Mouse (Mus musculus) CD4-positive, CD25-positive, alpha-beta regulatory T cell, adult 4 months (primary cell): ENCODE results near the gene Wbp1l. TPM values are rescaled to one million over a fixed set of nuclear protein-coding genes. Genes with fewer than 3 reads are reported as not detected.

Source experiments
- ATAC-seq: one replicate; pipeline ENCODE4 v1.8.0; 2017
- polyA plus RNA-seq, 2 experiments: library from polyadenylated mRNA; unstranded; fragments of 100-300 nt; shearing (Covaris generic); gene quantifications; one replicate each; pipeline ENCODE4 v1.2.1; 2017

Wbp1l gene
- polyA plus RNA-seq, 2 experiments from 2014 or later = 19.2 to 20.8 TPM

DNA sequence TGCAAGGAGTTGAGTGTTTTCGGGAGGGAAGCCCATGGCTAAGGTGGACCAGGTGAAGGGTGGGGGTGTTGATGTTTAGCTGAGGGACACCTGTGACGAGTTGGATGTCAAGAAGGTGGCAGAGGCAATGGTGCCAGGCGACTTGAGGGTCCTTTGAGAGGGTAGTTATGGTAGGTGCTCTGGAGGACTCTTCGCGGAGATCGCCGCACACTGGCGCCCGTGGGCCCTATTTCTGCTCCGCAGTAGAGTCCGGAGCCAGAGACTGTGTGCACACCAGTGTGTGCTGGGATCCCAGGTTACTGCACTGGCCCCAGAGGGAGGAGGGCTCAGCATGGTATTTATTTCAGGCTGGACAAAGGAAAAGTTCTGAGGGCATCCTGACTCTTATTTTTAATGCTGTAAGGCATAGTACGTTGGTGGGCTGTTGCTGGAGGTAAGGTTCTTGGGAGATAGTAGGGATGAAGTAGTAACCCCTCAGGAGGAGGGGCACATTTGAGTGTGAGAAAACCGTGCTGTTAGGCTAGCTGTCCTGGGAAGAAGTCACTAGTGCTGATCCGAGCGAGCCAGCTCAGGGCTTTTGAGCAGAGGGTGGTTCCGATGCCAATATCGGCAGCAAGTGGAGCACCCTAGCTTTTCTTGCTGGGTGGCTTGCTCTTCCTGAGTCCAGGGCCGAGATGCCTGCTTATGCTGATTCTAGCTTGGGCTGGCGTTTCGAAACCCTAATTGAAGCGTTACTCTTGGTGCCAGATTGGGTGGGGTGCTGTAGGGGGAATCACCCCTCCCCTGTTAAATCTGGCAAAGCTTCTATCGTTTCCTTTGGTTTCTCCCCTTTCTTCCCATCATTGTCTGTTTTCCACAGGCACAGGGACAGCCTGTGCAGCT, 732 bp downstream of the Wbp1l start:
- no peak for ATAC-seq

DNA sequence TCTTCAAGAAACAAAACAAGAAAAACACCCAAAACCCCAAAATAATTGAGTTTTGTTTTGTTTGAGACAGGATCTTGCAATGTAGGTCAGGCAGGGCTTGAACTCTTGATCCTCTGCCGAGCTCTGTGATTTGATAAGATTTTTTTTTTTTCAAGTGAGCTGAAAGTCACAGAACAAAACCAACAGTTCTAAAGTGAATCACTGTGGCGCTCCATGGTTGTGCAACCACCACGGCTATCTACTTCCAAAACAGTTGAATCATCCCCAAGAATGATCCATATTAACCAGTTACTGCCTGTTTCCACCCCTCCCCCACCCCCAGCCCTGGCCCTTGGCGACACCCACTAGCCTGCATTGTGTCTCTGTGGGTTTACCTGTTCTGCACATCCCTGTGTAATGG, 1.5 kb downstream of the Wbp1l start:
- ATAC-seq = no peak

DNA sequence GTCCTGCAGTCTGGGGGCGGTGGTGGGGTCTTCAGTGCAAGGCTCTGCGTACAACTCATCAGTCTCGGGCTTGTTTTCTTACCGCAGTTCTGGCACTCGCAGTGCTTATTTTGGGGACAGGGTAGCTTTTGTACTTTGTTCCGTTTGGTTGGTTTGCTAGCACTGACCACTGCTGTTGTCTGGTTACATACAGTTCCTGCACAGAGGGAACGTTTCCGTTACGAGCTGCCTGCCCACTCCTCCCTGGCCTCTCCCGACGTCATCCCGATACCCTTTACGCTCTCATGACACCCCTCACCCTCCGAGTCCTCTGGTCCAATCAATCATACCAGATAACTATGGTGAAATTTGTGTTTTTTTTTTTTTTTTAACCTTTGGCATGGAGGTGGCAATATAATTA, 2.6 kb downstream of the Wbp1l start:
- no peak for ATAC-seq

DNA sequence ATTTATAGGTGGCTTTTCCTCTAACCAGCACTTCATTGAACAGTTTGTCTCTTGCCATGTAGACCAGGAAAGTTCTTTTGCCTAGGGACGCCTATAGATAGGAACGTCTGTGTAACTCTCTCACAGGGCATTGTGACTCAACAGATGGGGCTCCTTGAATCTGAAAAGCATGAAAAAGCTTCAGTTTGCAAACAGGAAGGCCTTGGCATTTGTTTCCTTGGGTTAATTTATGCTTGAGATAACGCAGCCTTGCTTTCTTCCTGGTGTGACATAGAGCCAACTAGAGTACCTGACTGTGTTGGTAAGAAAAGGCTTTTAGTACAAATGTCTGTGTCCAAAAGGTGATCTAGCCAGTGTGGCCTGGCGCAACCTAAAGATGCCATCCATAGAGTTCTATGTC, 3.5 kb downstream of the Wbp1l start:
- no peak for ATAC-seq

DNA sequence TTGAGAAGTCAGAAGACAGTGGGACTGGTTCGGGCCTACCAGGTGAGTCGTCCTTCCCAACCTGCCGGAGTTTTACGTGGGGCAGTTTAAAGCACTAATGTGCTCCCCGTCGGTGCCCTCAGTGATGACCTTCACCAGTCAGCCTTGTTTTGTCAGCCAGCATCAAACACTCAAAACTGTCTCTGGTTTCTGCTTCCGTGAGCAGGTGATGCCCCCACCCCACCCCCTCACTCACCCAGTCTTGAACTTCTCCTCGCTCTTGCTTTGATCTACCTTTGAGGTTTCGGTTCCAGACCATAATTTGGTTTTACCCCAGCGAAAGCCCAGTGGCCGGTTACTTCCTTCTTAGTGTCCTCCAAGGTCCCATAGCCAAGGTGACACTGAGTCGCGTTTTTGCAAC, 7.8 kb downstream of the Wbp1l start:
- ATAC-seq = peak; percentile 76

DNA sequence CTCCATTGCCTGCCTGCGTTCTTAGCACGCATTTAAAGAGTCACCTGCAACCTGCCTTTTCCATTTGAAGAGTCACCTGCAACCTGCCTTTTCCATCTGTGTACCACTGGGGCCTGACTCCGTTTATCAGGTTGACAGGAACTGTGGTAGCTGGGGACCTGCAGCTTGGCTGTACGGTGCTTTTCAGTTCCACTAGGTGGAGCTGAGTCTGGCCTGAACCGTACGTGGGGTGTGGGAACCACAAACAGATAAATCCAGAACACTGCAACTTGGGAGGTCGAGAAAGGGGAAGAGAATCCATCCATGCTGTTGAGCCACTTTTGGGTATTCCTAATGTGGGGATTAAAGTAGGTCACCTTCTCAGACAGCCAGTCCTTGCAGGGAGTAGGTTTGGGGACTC, 8.5 kb downstream of the Wbp1l start:
- peak; percentile 66 for ATAC-seq

DNA sequence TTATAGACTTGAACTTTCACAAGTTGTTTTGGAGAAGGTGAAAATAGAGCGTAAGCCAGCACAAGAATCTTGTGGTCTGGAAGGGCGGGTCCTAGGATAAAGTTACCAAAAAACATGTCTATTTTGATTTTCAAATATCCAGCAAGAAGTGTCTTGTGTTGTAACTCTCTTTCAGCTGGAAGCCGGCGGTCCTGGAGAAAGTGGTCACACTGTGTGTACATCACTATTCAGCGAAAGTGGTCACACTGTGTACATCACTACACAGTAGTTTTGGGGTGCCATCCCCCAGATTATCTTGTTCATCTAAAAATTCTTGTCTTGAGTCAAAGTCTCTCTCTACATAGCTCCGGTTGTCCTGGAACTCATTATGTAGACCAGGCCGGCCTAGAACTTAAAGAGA, 9.3 kb downstream of the Wbp1l start:
- no peak for ATAC-seq

DNA sequence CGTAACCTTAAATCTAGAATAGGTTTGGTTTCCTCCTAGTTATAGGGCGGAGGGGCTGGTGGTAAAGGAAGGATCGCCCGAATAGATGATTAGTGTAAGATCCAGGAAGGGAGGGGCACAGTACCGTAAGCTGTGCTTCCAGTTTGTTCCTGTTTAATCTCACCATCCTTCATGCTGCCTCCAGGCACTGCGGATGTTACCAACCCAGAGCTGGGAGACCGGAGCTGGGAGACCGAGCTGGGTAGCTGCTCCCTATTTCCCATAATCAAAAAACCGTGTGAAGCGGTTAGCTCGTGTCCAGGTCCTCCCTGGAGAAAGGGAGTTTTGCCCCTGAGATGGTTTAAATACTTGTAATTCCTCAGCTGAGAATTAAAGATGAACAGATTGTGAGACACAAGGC, 17.5 kb downstream of the Wbp1l start:
- ATAC-seq = no peak

DNA sequence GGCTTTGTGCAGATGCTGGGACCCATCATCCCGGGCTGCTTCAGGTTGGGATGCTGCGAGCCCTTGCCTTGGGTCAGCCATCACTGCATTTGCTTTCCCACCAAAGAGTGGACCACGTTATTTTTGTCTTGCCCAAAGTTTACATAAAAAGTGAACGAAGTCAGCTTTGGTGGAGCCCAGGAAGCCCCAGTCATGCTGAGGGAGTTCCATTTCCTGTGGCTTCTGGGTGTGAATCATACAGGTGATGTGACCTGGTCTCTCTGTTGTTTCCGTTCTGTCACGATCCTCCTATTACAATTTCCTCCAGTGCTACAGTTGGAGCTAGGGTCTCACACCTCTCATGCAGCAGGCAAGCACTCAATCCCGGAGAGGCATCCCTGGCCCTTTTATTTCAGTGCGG, 18.5 kb downstream of the Wbp1l start:
- ATAC-seq = peak; percentile 40

DNA sequence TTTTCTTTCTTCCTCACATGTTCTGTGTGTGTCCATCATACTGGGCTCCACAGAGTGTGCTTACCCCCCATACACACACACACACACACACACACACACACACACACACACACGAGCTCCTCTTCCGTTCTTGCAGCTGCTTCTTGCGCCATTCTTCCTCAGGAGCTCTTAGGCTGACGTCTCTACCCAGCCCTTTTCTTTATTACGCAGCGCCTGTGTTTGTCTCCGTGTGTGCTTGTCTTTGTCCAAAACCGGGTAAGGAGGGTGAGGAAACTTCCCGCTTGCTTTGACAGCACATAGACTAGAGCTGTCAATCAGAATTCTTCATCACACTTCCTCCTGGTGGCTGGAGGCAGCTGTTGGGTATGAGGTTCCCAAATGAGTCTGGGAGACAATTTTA, 19.4 kb downstream of the Wbp1l start:
- no peak for ATAC-seq

DNA sequence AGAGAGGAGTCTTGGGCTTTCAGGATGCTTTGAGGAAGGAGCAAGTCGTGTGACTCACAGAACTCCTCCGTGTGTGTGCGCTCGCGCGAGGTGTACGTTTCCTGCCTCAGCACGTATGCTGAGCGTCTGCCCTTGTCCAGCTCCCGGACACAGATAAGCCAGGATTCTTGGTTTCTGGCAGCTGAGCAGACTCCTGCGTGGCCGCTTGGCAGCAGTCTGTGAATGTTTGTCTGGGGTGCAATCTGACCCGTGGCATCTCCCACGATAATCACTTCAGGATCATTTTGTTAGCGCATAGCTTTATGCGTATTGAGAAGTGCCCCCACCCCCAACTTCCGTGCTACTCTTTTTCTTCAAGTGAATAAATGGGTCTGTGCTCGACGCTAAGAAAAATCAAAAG, 20.1 kb downstream of the Wbp1l start:
- ATAC-seq = no peak

DNA sequence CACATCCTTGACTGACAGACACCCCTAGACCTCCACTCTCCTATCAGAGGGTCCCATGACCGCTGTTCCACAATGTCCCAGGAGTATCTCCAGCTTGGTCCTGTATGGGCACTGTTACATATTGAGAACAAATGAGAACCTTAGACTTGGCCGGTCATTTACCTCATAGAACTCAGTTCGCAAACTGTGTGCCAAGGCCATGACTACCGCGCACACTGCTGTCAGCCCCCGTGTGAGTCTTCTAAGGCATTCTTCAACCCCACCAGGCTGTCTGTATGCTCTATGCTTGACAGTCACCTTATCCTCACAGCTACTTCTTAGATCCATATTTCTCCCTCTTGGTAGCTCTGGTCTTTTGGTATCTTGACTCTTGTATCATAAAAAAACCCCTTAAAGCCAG, 20.6 kb downstream of the Wbp1l start:
- ATAC-seq = no peak

DNA sequence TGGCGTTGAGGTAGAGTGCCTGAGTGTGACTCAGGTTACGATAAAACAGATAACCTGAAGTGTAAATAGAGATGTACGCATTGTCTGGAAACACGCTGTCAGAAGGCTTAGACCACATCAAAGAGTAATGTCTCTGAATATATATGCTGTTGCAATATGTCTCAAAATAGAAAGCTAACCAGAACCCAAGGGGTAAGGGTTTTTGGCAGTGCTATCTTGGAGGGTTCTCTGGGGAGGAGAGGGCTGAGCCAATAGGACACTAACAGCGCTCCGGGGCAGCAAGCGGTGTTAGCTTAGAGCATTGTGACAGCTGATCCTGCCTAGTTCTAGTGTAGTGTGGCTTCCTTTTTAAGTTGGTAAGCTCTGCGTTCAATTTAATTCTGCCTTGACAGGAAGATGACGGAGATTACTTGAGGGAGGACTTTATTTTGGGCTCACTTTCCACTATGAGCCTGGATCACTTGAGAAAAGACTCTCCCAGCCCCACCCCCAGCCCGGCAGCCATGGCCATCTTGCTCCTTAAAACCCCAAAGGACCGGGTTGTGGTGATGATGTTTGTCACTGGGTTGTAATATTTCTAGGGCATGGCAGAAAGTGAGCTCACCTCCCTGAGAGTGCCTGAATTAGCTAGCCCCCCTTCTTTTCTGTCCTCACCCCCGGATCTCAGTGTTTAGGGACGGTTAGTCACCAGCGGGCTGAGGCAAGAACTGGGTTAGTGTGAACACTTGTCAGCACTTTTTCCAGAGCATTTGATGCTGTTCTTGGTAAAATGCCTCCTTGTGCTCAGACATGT, 21.3 kb downstream of the Wbp1l start:
- ATAC-seq = peak; percentile 85

DNA sequence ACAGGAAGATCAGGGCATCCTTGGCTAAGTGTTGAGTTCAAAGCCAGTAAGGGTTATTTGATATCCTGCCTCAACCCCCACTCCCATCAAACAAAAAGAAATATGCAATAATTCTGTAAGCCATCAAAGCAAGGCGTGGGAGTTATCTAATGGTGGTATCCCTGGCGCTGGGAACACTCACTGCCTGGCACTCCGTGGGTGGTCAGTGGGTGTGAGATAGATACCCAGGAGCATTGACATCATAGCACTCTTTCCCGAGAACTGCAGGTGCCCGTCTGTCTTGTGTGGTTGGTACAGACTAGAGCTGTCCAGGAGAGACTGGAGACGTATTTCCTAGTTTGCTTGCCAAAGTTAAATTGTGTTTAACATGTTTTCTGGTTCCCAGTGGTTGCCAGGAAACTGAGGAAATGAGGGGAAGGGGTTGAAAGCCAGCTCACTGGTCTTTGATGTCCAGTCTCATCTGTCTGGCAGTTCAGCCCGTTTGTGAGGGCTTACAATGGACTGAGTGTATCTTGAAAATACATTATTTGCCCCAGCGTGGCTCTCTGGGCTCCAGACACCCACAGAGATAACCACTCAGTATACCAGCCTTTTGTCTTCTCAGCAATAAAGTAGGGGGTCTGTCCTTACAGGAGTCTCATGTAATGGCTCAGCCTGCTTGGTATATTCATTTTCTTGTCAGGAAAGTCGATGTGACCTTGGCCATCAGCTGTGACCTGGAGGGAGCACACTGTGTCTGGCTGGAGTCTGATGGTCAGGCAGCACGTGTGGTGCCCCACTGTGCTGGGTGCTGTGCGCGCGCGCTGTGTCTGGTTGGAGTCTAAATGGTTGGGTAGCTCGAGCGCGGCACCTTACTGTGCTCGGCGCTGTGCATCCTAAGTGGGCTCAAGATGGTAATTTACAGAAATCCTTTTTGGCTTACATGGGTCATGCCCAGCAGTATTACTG, 22.6 kb downstream of the Wbp1l start:
- no peak for ATAC-seq

DNA sequence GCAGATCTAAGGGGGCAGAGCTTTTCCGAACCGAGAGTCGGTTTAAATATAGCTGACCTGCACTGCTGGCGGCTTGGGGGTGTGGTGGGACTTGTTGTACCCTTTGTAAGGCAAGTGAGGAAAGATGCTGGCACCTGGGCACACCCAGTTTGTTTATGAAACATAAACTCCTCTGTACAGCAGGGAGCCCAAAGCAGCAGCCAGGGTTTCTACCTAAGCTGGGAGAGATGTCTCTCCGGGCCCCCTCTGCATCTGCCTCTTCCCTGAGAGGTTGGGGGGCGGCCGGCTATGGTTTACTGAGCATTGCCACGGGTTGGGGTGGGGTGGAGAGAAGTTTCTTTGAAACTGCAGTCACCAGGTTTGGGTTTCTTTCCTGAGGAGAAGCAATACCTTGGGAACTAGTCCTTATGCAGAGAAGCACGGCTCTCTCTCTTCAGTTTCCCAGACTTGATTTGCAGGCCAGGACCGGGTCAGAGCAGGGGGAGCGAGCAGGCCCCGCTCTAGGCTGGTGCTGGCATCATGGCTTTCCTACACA, 23.8 kb downstream of the Wbp1l start:
- no peak for ATAC-seq

DNA sequence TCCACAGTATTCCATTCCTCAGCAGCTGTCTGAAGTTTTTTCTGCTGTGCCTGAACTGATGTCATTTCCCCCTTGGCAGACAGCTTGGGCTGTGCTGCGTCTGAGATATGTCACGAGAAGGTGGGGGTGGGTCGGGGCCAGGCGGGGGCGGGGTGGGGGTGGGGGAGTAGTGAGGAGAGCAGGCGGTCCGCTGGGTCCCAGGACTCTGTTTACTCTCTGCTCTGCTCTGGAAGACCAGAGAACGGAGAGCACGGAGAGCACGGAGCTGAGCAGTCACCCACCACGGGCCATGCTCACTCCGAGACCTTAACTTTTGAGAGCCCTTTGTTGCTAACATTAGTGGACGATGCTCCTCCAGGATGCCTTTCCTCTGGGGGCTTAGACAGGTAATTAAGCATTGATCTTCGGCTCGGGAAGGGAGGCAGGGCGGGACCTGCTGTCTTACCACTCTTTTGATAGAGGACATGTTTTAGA, 24.3 kb downstream of the Wbp1l start:
- no peak for ATAC-seq

DNA sequence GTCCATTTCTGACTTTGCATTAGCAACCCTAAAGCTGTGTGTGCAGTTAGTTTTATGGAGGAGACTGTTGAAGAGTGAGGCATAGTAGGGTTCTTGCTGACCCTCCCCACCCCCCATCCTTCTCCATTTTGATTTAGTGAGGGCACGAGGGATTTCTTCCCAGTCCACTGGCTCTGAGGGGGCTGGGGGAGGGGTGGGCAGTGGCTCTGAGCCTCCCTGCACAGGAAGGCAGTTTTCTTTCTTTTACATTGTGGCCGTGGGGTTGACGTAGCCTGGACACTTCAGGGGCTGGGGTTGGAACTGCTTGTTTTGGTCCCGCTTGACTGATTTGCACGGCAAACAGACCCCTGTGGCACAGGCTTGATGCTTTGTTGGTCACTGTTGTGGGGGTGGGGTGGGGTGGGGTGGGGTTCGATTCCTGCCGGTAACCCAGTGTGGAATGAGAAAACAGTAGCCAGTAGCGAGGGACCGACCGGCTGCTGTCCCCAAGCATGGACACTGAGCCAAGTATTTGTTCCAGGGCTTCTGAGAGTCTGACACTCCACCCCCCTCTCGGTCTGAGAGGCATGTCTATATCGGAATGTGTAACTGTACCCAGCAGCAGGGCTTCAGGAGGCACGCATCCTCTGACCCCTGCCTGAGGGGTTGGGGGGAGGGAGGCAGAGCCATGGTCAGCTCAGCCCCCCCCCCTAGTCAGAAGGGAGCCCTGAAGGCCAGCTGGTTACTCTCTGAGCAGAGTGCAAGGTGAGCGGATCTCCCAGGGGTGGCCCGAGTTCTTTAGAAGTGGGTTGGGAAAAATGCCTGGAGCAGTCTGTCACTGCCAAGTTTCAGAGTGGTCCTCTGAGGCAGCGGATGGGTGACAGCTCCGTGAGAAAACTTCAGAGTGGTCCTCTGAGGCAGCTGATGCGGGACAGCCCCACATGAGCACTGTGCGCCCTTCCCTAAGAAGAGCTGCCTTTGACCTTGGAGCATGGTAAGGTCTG, 25.2 kb downstream of the Wbp1l start:
- ATAC-seq = no peak

DNA sequence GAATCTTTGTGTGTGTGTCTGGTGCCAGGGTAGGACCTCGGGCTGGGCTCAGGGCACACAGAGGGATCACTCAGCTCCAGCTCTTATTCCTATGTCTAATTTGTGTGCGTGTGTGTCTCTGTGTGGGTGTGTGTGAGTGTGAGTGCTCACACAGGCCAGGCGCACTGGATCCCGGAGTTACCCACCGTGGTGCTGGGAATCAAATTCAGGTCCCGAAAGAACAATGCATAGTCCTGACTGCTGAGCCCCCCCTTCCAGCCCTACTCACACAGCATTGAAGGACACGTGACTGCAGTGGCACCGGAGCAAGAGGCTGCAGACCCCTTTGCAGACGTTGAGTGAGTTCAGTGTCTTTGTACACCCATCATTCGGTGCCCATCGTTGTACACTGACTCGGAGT, 26.1 kb downstream of the Wbp1l start:
- no peak for ATAC-seq

DNA sequence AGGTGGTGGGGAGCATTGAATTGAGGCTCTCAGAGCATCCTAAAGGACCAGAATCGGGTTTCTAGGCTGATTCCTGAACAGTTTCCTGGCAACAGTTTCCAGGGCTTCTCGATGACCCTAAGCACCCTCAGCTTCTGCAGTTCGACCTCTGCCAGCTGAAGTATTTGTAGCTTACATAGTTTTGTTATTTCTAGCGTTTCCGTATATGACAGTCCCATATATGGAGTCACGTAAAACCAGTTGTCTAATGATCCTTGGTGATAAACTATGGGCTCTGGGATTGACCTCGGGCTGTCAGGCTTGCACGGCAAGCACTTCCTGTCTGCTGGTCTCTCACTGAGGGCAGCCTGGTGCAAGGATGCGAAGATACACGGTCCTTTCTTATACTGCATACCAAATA, 26.6 kb downstream of the Wbp1l start:
- no peak for ATAC-seq

DNA sequence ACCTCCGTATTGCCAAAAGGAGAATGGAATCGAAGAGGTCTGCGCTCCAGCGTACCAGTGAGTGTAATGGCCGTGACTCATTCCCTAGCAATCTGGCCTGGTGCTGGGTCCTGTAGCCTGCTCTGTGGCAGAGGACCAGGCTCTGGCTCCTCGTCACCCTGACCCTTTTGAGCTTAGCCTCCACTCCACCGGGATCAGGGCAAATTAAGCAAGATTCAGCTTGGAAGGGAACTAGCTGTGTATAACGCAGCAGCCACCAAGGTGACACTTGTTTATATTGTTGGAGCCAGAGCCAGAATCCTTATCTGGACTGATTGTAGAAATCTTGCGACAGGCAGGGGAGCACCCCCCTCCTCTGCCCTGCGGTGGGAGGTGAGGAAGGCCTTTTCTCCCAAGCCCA, 29.5 kb downstream of the Wbp1l start:
- no peak for ATAC-seq

DNA sequence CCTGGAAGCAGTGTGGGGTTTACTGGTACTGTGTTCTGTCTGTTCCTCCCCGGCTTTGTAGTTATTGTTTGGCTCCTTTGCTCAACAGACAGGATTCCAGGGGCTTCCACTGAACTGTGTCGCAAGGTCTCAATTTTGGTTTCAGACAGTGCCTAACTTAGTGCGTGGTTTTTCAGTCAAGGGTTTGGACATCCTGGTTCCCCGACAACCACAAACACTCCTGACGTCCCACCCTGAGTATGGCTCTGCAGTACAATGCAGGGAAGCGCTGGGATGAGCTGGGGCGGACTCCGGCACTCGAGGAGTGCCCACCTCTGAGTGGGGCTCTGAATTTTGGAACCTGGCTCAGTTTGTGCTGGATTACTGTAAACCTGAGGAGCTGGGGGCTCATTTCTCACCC, 30.9 kb downstream of the Wbp1l start:
- no peak for ATAC-seq
